Mouse (Mus musculus) ovary, adult 18-20 months (tissue): ENCODE results near the gene B230219D22Rik.
"Not testable (repeated sequence)": the region's sequence is repeated elsewhere in the genome, so short reads cannot be mapped to it uniquely, and the experiment has no call there.

Experiments
- DNase-seq: peaks from one replicate; pipeline ENCODE4 v3.0.0; 2022; ENCODE audit warnings: low spot score, mixed read lengths

Gene B230219D22Rik

GRCm38 (mm10) chr13:55692535-55693242 lies at the start of gene B230219D22Rik:
TSS of gene B230219D22Rik (plus strand) at chr13:55693124.
- peak; percentile 82 for DNase-seq

GRCm38 (mm10) chr13:55644525-55644924 lies 48.4 kb upstream of the B230219D22Rik start:
- DNase-seq, result no peak

GRCm38 (mm10) chr13:55650098-55650497 lies 42.8 kb upstream of the B230219D22Rik start:
- no peak for DNase-seq

- DNase-seq, result no peak
Observed at GRCm38 (mm10) chr13:55650980-55651379, 41.9 kb upstream of the B230219D22Rik start.

GRCm38 (mm10) chr13:55668550-55668949 lies 24.4 kb upstream of the B230219D22Rik start:
- no peak for DNase-seq

GRCm38 (mm10) chr13:55672711-55673110 lies 20.2 kb upstream of the B230219D22Rik start:
- DNase-seq, result no peak

GRCm38 (mm10) chr13:55677364-55677763 lies 15.6 kb upstream of the B230219D22Rik start:
- no peak for DNase-seq

- DNase-seq, result no peak
Observed at GRCm38 (mm10) chr13:55682201-55682600, 10.7 kb upstream of the B230219D22Rik start.

GRCm38 (mm10) chr13:55683581-55683980 lies 9.3 kb upstream of the B230219D22Rik start:
- no peak for DNase-seq

- no peak for DNase-seq
Observed at GRCm38 (mm10) chr13:55686107-55686633, 6.8 kb upstream of the B230219D22Rik start.

- no peak for DNase-seq
Observed at GRCm38 (mm10) chr13:55687927-55688602, 4.9 kb upstream of the B230219D22Rik start.

- DNase-seq, result no peak
Observed at GRCm38 (mm10) chr13:55693243-55693721, 358 bp downstream of the B230219D22Rik start.

- no peak for DNase-seq
Observed at GRCm38 (mm10) chr13:55694110-55694509, 1.2 kb downstream of the B230219D22Rik start.

- not testable (repeated sequence) for DNase-seq
Observed at GRCm38 (mm10) chr13:55695989-55696388, 3.1 kb downstream of the B230219D22Rik start.

- DNase-seq, result no peak
Observed at GRCm38 (mm10) chr13:55704301-55704700, 11.4 kb downstream of the B230219D22Rik start.

- DNase-seq, result no peak
Observed at GRCm38 (mm10) chr13:55712846-55713245, 19.9 kb downstream of the B230219D22Rik start.

GRCm38 (mm10) chr13:55714501-55715166 lies 21.7 kb downstream of the B230219D22Rik start, which contains the start of gene Txndc15:
TSS of gene Txndc15 (plus strand) at chr13:55714650.
- DNase-seq, result peak; percentile 75

- DNase-seq, result no peak
Observed at GRCm38 (mm10) chr13:55715167-55715512, 22.2 kb downstream of the B230219D22Rik start.

GRCm38 (mm10) chr13:55715908-55716510 lies 23.1 kb downstream of the B230219D22Rik start:
- no peak for DNase-seq

- DNase-seq, result no peak
Observed at GRCm38 (mm10) chr13:55721516-55721915, 28.6 kb downstream of the B230219D22Rik start.

GRCm38 (mm10) chr13:55721995-55722394 lies 29.1 kb downstream of the B230219D22Rik start:
- no peak for DNase-seq

- no peak for DNase-seq
Observed at GRCm38 (mm10) chr13:55726598-55727119, 33.7 kb downstream of the B230219D22Rik start.
